Mouse (Mus musculus) embryonic facial prominence, embryonic 10.5 days (tissue): ENCODE results near the gene Ropn1l. TPM values are rescaled to one million over a fixed set of nuclear protein-coding genes. Genes with fewer than 3 reads are reported as not detected.

ENCODE experiments used
- DNase-seq: peaks from one replicate; pipeline ENCODE4 v3.0.0-alpha.2; 2017; ENCODE audit warnings: low spot score
- H3K27ac ChIP-seq: fragments of 300-500 bp; sonication (generic); replicated peaks from 2 replicates; pipeline ENCODE4 v1.5.1; 2016; ENCODE audit warnings: mild to moderate bottlenecking
- H3K27me3 ChIP-seq: fragments of 300-500 bp; sonication (generic); replicated peaks from 2 replicates; pipeline ENCODE4 v1.6.1; 2016; ENCODE audit warnings: low read depth, mild to moderate bottlenecking; ENCODE audit not compliant: poor library complexity, severe bottlenecking
- H3K36me3 ChIP-seq: fragments of 300-500 bp; sonication (generic); replicated peaks from 2 replicates; pipeline ENCODE4 v1.6.1; 2016; ENCODE audit warnings: mild to moderate bottlenecking, moderate library complexity
- H3K4me1 ChIP-seq: fragments of 300-500 bp; sonication (generic); 2 replicates; pipeline ENCODE4 v1.6.1; 2016
- H3K4me3 ChIP-seq: fragments of 300-500 bp; sonication (generic); 2 replicates; pipeline ENCODE4 v1.5.1; 2016; ENCODE audit warnings: mild to moderate bottlenecking, moderate library complexity
- H3K9me3 ChIP-seq: fragments of 300-500 bp; sonication (generic); 2 replicates; pipeline ENCODE4 v1.6.1; 2016; ENCODE audit warnings: mild to moderate bottlenecking
- WGBS: fragments of 180-500 bp; shearing (Covaris S2); methylation state at CpG from one replicate; pipeline ENCODE4 v1.1.7; 2016; 5-methylcytosine and 5-hydroxymethylcytosine counted together
- polyA plus RNA-seq: library from polyadenylated mRNA; unstranded; fragments of >200 nt; fragmentation: Nextera tagmentation; extraction: Ambion mirVana; gene quantifications from 2 replicates; pipeline ENCODE4 v1.2.1, GENCODE M21; 2016

Ropn1l gene
- 3.8 and 4.2 TPM in 2 replicates for polyA plus RNA-seq

DNA sequence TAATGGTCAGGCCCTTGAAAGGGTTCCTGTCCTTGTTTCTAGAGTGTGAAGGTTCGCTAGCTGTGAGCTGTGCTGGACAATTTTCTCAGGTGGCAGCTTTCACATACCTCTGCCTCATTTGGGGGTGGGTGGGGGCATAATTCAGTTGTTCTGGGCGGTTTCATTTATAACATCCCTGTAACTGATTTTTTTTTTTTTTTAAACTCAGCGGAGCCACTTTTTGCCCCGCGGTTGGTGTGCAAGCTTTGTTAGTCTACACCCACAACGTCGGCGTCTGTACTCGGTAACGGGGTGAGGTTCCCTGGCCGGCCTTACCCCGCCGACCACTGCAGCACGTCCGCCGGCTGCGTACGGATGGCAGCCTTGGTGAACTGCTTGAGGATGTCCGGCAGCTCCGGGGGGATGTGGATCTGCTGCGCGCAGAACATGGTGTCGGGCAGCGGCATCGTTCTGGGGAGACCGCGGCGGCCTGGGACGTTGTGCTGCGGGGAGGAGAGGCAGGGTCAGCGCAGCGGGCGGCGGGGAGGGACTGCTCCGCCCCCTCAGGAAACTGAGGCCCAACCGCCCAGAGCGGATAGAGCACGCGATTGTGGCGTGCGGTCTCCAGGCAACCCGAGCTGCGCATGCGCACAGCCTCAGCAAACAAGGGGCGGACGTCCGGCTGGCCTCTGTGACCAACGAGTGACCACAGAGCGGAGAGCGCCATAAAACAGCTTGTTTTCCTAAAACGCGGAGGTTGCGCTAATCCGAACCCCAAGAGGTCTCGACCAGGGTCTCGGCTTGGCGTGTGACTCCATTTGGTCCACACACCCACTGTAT lies at the start of gene Ropn1l:
Gene Ropn1l, minus strand, starts transcription at position 640 of the 819 bp plus-strand sequence.
- Histone ChIP-seq H3K4me3 (peak within 1 kb of the TSS; percentile 71), H3K27me3 (no peaks in the 10 kb centered on the region), H3K4me1 (peaks cover 21% of the 10 kb centered on the region), H3K27ac (peak within 1 kb of the TSS; percentile 89), H3K9me3 (no peaks in the 10 kb centered on the region), H3K36me3 (peaks cover 23% of the 10 kb centered on the region)
- DNase-seq = peak; percentile 96
- WGBS = under 1% methylated on average over 57 of the region's 57 CpGs

DNA sequence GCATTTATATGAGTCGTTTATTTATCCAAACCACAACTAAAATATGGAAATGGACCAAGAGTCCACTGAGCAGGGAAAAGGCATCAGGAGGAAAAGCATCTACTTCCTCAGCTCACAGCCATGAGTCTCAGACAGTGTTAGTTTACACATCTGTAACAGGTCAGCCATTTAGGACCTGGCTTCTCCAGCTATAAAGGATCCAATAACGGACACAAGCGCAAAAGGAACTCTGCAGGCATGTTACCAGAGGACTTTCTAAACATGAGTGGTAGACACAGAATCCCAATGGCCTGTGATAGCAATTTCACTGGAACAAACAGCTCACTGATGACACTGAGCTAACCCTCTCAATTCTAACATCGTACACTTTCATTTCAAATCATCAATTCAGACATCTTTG lies 49.5 kb upstream of the Ropn1l start:
- no peak overlapping the region for H3K4me3 ChIP-seq
- 89% methylated on average over 4 of the region's 4 CpGs for WGBS
- no peaks in the 10 kb centered on the region for H3K4me1 ChIP-seq
- H3K9me3 ChIP-seq = no peaks in the 10 kb centered on the region
- peaks cover 53% of the 10 kb centered on the region for H3K36me3 ChIP-seq
- H3K27me3 ChIP-seq = no peaks in the 10 kb centered on the region
- no peak overlapping the region for H3K27ac ChIP-seq
- no peak for DNase-seq

GRCm38 (mm10) chr15:31502313-31502712 lies 48.8 kb upstream of the Ropn1l start:
- Histone ChIP-seq H3K36me3 (peaks cover 60% of the 10 kb centered on the region), H3K4me1 (no peaks in the 10 kb centered on the region), H3K9me3 (no peaks in the 10 kb centered on the region), H3K27me3 (no peaks in the 10 kb centered on the region), H3K4me3 (no peak overlapping the region), H3K27ac (no peak overlapping the region)
- DNase-seq = no peak
- 89% methylated on average over 1 of the region's 1 CpGs for WGBS

DNA sequence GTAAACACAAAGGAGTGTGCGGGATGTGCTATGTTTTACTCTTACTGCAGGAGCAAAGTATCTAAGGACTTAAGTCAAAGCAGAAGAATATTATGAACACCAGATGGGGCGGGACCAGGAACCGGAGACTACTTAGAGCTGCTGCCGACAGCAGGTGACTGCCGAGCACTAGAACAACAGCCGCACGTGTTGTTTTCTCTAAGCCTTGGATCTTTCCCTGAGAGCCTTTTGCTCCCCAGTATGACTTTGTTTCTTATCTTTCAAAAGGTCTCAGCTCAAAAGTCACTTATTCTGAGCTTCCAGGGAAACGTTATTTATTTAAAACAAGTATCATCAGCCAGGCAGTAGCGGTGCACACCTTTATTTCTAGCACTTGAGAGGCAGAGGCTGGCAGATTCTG lies 41.3 kb upstream of the Ropn1l start:
- H3K27ac ChIP-seq = no peak overlapping the region
- H3K4me3 ChIP-seq = no peak overlapping the region
- peaks cover 85% of the 10 kb centered on the region for H3K36me3 ChIP-seq
- DNase-seq = no peak
- no peaks in the 10 kb centered on the region for H3K9me3 ChIP-seq
- H3K27me3 ChIP-seq = no peaks in the 10 kb centered on the region
- WGBS = 86% methylated on average over 9 of the region's 9 CpGs
- H3K4me1 ChIP-seq = no peaks in the 10 kb centered on the region

DNA sequence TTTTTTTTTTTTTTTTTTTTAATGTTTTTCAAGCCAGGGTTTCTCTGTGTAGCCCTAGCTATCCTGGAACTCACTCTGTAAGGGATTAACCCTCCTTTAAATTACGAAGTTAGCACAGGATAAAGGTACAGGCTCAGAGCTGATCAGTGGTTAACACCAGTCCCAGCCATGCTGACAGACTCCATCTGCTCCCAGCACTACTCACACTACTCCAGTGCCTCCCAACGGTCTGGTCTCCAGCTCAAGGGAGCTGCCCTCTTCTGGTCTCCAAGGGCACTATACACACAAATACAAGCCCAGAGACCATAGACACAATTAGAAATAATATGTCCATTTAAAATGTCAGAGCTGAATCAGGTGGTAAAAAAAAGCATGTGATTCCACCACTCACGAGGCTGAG lies 40.8 kb upstream of the Ropn1l start:
- Histone ChIP-seq H3K4me3 (no peak overlapping the region), H3K27me3 (no peaks in the 10 kb centered on the region), H3K9me3 (no peaks in the 10 kb centered on the region), H3K36me3 (peaks cover 85% of the 10 kb centered on the region), H3K4me1 (no peaks in the 10 kb centered on the region), H3K27ac (no peak overlapping the region)
- WGBS = 74% methylated on average over 3 of the region's 3 CpGs
- DNase-seq = no peak

- no peaks in the 10 kb centered on the region for H3K4me1 ChIP-seq
- H3K27me3 ChIP-seq = no peaks in the 10 kb centered on the region
- no peak overlapping the region for H3K4me3 ChIP-seq
- DNase-seq = no peak
- no peaks in the 10 kb centered on the region for H3K9me3 ChIP-seq
- 75% methylated on average over 2 of the region's 2 CpGs for WGBS
- no peak overlapping the region for H3K27ac ChIP-seq
- H3K36me3 ChIP-seq = peaks cover 76% of the 10 kb centered on the region
Measured at GRCm38 (mm10) chr15:31487407-31487806, 33.9 kb upstream of the Ropn1l start.

DNA sequence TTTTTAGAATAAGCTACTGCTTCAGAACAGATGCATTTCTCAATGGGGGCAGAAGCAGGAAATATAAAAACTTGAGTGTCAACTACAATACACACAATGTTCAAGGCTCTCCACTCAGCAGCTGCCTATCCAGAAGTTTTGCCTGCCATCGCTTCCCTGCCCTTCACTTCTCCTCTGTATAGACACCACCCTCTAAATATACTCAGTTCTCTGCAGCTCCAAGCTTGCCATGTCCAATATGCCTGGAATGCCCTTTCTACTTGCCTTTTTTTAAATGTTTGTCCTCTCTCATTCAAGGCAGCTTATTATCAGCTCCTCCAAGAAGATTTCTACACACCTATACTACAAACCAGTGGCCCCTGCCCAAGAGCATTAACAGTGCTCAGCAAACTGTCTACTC lies 23.1 kb upstream of the Ropn1l start:
- H3K36me3 ChIP-seq = peaks cover 85% of the 10 kb centered on the region
- H3K4me1 ChIP-seq = no peaks in the 10 kb centered on the region
- WGBS = 88% methylated on average over 1 of the region's 1 CpGs
- DNase-seq = no peak
- H3K27ac ChIP-seq = no peak overlapping the region
- no peak overlapping the region for H3K4me3 ChIP-seq
- no peaks in the 10 kb centered on the region for H3K27me3 ChIP-seq
- no peaks in the 10 kb centered on the region for H3K9me3 ChIP-seq

- H3K4me1 ChIP-seq = no peaks in the 10 kb centered on the region
- no peaks in the 10 kb centered on the region for H3K27me3 ChIP-seq
- WGBS = 84% methylated on average over 4 of the region's 4 CpGs
- no peak for DNase-seq
- no peaks in the 10 kb centered on the region for H3K9me3 ChIP-seq
- peaks cover 80% of the 10 kb centered on the region for H3K36me3 ChIP-seq
- H3K4me3 ChIP-seq = no peak overlapping the region
- no peak overlapping the region for H3K27ac ChIP-seq
Measured at GRCm38 (mm10) chr15:31472645-31473574, 19.4 kb upstream of the Ropn1l start.

GRCm38 (mm10) chr15:31471529-31471928 lies 18.0 kb upstream of the Ropn1l start:
- whole genome bisulfite sequencing = 93% methylated on average over 4 of the region's 4 CpGs
- Histone ChIP-seq H3K4me3 (no peak overlapping the region), H3K27ac (no peak overlapping the region), H3K4me1 (no peaks in the 10 kb centered on the region), H3K27me3 (no peaks in the 10 kb centered on the region), H3K9me3 (no peaks in the 10 kb centered on the region), H3K36me3 (peaks cover 80% of the 10 kb centered on the region)
- DNase-seq = no peak

- Histone ChIP-seq H3K27me3 (no peaks in the 10 kb centered on the region), H3K4me1 (no peaks in the 10 kb centered on the region)
Measured at GRCm38 (mm10) chr15:31469497-31469896, 16.0 kb upstream of the Ropn1l start.

DNA sequence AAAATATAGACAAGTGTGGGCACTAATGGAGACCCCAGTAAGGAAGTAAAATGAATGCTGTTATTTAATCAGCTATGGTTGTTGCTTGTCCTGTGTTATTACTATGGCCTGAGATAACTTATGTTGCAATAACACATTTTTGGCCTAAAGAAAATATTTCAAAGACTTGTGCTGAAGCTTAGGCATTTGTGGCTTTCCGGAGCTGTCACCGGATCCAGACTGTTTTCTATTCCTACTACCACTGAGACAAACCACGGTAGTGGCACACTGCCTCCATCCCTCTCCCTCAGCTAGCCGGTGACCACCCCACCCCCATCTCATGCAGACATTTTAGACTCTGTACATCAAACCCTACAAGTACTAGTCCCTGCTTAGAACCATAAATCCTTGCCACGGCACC lies 15.3 kb upstream of the Ropn1l start:
- no peaks in the 10 kb centered on the region for H3K27me3 ChIP-seq
- no peaks in the 10 kb centered on the region for H3K4me1 ChIP-seq
- H3K36me3 ChIP-seq = peaks cover 86% of the 10 kb centered on the region
- H3K4me3 ChIP-seq = no peak overlapping the region
- H3K27ac ChIP-seq = no peak overlapping the region
- DNase-seq = no peak
- H3K9me3 ChIP-seq = no peaks in the 10 kb centered on the region
- WGBS = 96% methylated on average over 5 of the region's 5 CpGs

More at GRCm38 (mm10) chr15:31469497-31469896, 16.0 kb upstream of the Ropn1l start:
- Histone ChIP-seq H3K9me3 (no peaks in the 10 kb centered on the region), H3K27ac (no peak overlapping the region), H3K4me3 (no peak overlapping the region), H3K36me3 (peaks cover 85% of the 10 kb centered on the region)
- 90% methylated on average over 4 of the region's 4 CpGs for WGBS
- no peak for DNase-seq

DNA sequence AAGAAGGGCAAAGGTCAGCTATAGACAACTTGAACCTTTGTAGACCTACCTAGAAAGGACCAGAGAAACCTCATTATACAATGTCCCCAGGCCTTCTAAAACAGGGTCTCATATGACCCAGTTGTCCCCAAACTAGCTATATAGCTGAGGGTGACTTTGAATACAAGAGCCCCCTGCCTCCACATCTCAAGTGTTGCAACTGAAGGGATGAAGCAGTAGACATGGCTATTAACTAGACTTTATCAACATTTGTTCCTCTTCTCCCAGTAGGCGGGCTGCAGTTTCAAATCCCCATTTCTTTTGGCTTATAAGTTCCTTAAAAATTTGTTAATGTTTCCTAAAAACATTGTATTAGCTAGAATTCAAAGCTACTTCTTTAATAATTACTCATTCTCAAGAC lies 13.2 kb upstream of the Ropn1l start:
- no peaks in the 10 kb centered on the region for H3K9me3 ChIP-seq
- WGBS = 96% methylated on average over 1 of the region's 1 CpGs
- H3K27ac ChIP-seq = no peak overlapping the region
- DNase-seq = no peak
- H3K36me3 ChIP-seq = peaks cover 95% of the 10 kb centered on the region
- H3K27me3 ChIP-seq = no peaks in the 10 kb centered on the region
- H3K4me1 ChIP-seq = no peaks in the 10 kb centered on the region
- H3K4me3 ChIP-seq = no peak overlapping the region
